Comparison of ENCODE assay signal across 8 mouse cellular contexts in genomic region chr13:111489802-111490723, GRCm38 (mm10). TPM values are rescaled to one million over a fixed set of nuclear protein-coding genes. Genes with fewer than 3 reads are reported as not detected.
DNase-seq lines count a peak whose midpoint lies in the region; ATAC-seq and TF ChIP-seq lines count a peak whose summit lies in the region.

TSS of gene Gpbp1 (minus strand) at chr13:111490111.

- no peaks in the 10 kb centered on the region for H3K9me3 ChIP-seq in embryonic facial prominence, embryonic 15.5 days (replicated peaks)
- H3K9me3 ChIP-seq in limb, embryonic 14.5 days (ENCODE audit: control insufficient read depth, low read length): no peaks in the 10 kb centered on the region
- no peaks in the 10 kb centered on the region for H3K9me3 ChIP-seq in midbrain, postnatal 0 days (ENCODE audit: low read length)

- H3K36me3 ChIP-seq in embryonic facial prominence, embryonic 15.5 days: no peaks in the 10 kb centered on the region
- H3K36me3 ChIP-seq in limb, embryonic 14.5 days (ENCODE audit: control insufficient read depth, insufficient read depth, low read length): no peaks in the 10 kb centered on the region
- H3K36me3 ChIP-seq in midbrain, postnatal 0 days (ENCODE audit: insufficient read depth, low read length): no peaks in the 10 kb centered on the region

- no peaks in the 10 kb centered on the region for H3K4me1 ChIP-seq in bone marrow, adult 2 months (ENCODE audit: control insufficient read depth, insufficient read depth, low read length)
- H3K4me1 ChIP-seq in embryonic facial prominence, embryonic 15.5 days: peaks cover 13% of the 10 kb centered on the region
- H3K4me1 ChIP-seq in limb, embryonic 14.5 days (ENCODE audit: control insufficient read depth, insufficient read depth, low read length): peaks cover 17% of the 10 kb centered on the region
- H3K4me1 ChIP-seq in midbrain, postnatal 0 days (ENCODE audit: insufficient read depth, low read length): peaks cover 2% of the 10 kb centered on the region; the same call in 1 of the 2 replicates

- peak within 1 kb of the TSS; percentile 99 for H3K4me3 ChIP-seq in bone marrow, adult 2 months (replicated peaks; ENCODE audit: control insufficient read depth, low read depth, low read length)
- peak within 1 kb of the TSS; percentile 90 for H3K4me3 ChIP-seq in embryonic facial prominence, embryonic 15.5 days (replicated peaks)
- H3K4me3 ChIP-seq in limb, embryonic 14.5 days (replicated peaks; ENCODE audit: low read length): peak within 1 kb of the TSS; percentile 96
- H3K4me3 ChIP-seq in midbrain, postnatal 0 days (ENCODE audit: low read depth, low read length): peak within 1 kb of the TSS; percentile 92

- under 1% methylated on average over 98 of the region's 109 CpGs for WGBS in bone marrow, adult 2 months
- under 1% methylated on average over 92 of the region's 109 CpGs for WGBS in embryonic facial prominence, embryonic 15.5 days
- WGBS in limb, embryonic 14.5 days: 2% methylated on average over 67 of the region's 109 CpGs
- under 1% methylated on average over 83 of the region's 109 CpGs for WGBS in midbrain, postnatal 0 days

- no peak for TF ChIP-seq CTCF in bone marrow, adult 2 months (IDR thresholded peaks at IDR 0.05; ENCODE audit: control insufficient read depth, insufficient read depth, low read length)
- TF ChIP-seq CTCF in midbrain, postnatal 0 days (IDR thresholded peaks at IDR 0.05): no peak

- TF ChIP-seq POLR2A in bone marrow, adult 2 months (IDR thresholded peaks at IDR 0.05; ENCODE audit: borderline replicate concordance, control insufficient read depth, low read depth, low read length): peak; percentile 73
- no peak for TF ChIP-seq POLR2A in limb, embryonic 14.5 days (IDR thresholded peaks at IDR 0.05; ENCODE audit: borderline replicate concordance, extremely low read depth, insufficient read depth, insufficient read length)

- peak; percentile 97 for ATAC-seq in embryonic facial prominence, embryonic 15.5 days (ENCODE audit: insufficient number of reproducible peaks, low FRiP score, low TSS enrichment, low read depth)
- ATAC-seq in limb, embryonic 14.5 days (ENCODE audit: low FRiP score, low read depth): peak; percentile 96
- ATAC-seq in midbrain, postnatal 0 days (ENCODE audit: low FRiP score): peak; percentile 97

- H3K4me2 ChIP-seq in embryonic facial prominence, embryonic 15.5 days (replicated peaks): peak within 1 kb of the TSS; percentile 88
- H3K4me2 ChIP-seq in limb, embryonic 14.5 days (replicated peaks; ENCODE audit: low read depth, low read length, severe bottlenecking): peak within 1 kb of the TSS; percentile 75
- H3K4me2 ChIP-seq in midbrain, postnatal 0 days (ENCODE audit: low read depth, low read length, poor library complexity, severe bottlenecking): peak within 1 kb of the TSS; percentile 98

- H3K9ac ChIP-seq in embryonic facial prominence, embryonic 15.5 days: peak within 1 kb of the TSS; percentile 94
- peak within 1 kb of the TSS; percentile 97 for H3K9ac ChIP-seq in limb, embryonic 14.5 days (ENCODE audit: low read depth, low read length, severe bottlenecking)
- peak within 1 kb of the TSS; percentile 91 for H3K9ac ChIP-seq in midbrain, postnatal 0 days (replicated peaks; ENCODE audit: low read length, poor library complexity, severe bottlenecking)

- peaks cover 19% of the 10 kb centered on the region for H3K27me3 ChIP-seq in embryonic facial prominence, embryonic 15.5 days
- H3K27me3 ChIP-seq in limb, embryonic 14.5 days (ENCODE audit: control insufficient read depth, insufficient read depth, low read length): peaks cover 18% of the 10 kb centered on the region
- H3K27me3 ChIP-seq in midbrain, postnatal 0 days (ENCODE audit: insufficient read depth, low read length): peaks cover 15% of the 10 kb centered on the region

- peak within 1 kb of the TSS; percentile 100 for H3K27ac ChIP-seq in bone marrow, adult 2 months (ENCODE audit: control insufficient read depth, insufficient read depth, low read depth, low read length, poor library complexity)
- H3K27ac ChIP-seq in embryonic facial prominence, embryonic 15.5 days (replicated peaks): peak within 1 kb of the TSS; percentile 99
- peak within 1 kb of the TSS; percentile 98 for H3K27ac ChIP-seq in limb, embryonic 14.5 days (replicated peaks; ENCODE audit: low read depth, low read length)
- peak within 1 kb of the TSS; percentile 91 for H3K27ac ChIP-seq in midbrain, postnatal 0 days (ENCODE audit: low read depth, low read length)

- DNase-seq in 416B (ENCODE audit: low read depth): peak; percentile 100
- peak; percentile 100 for DNase-seq in heart, adult 8-10 months (ENCODE audit: low spot score)
- peak; percentile 100 for DNase-seq in kidney, adult 9 months
- DNase-seq in limb, embryonic 14.5 days (ENCODE audit: low spot score): peak; percentile 99
- DNase-seq in midbrain, postnatal 0 days (ENCODE audit: low spot score): peak; percentile 99
- DNase-seq in spleen, postnatal 14 days (ENCODE audit: low spot score in 2 of 2): peak; percentile 99 to 100

RNA-seq across cellular contexts. Expression of gene Gpbp1, which starts in this region (rescaled TPM):
- polyA plus RNA-seq in bone marrow, adult 2 months (2011; ENCODE audit: insufficient read depth, insufficient read length, low replicate concordance, missing spikeins): 77.9 and 98.2 TPM in 2 replicates
- 78.5 and 82.1 TPM in 2 replicates for polyA plus RNA-seq in embryonic facial prominence, embryonic 15.5 days (2015; fragmentation: Nextera tagmentation; extraction: Ambion mirVana)
- total RNA-seq in heart, adult 8-10 months (2022): 10 to 100 TPM; 49.2 to 57.7 (median 53.1) TPM
- 29.4 and 53.3 TPM in 2 replicates for polyA plus RNA-seq in limb, embryonic 14.5 days (2012; rRNA removed)
- polyA plus RNA-seq in limb, embryonic 14.5 days (2014; fragmentation: Nextera tagmentation; extraction: Ambion mirVana): 84.2 and 97.0 TPM in 2 replicates
- total RNA-seq in midbrain, postnatal 0 days (2014; rRNA removed): 49.3 and 72.4 TPM in 2 replicates
- 76.8 and 85.3 TPM in 2 replicates for polyA plus RNA-seq in midbrain, postnatal 0 days (2015; fragmentation: Nextera tagmentation; extraction: Ambion mirVana)

Comparison
In these comparisons a context has a peak if more than half of its experiments do, and no peak if none do; other contexts are left out.
1. Peak in every context shown above with its lines: DNase-seq, ATAC-seq, H3K4me3 ChIP-seq and H3K27ac ChIP-seq.